Mouse (Mus musculus): ENCODE data around the gene Gm5938. TPM values are rescaled to one million over a fixed set of nuclear protein-coding genes. Genes with fewer than 3 reads are reported as not detected.

Gm5938 gene
- not detected in 2 replicates for polyA plus RNA-seq (2015; fragmentation: Nextera tagmentation; extraction: Ambion mirVana)

DNA sequence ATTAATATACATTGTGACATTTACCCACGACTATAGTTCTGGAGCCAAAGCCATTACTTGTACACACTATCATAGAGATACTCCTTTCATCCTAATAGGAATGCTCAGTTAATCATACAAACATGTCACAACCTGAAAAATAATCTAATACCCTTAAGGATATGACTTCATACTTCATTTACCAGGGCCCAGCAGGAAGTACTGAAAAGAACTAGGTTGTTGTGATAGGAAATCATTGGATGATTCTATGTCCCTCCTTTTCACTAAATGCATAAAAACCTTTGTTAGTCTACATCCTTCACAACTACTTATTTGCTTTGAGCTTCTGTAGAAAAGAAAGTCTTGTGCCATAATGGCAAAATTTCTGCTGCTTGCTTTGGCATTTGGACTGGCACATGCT, at the start of gene Gm5938:
Gene Gm5938, plus strand, starts transcription at position 301 of the 400 bp plus-strand sequence.
- no peak within 1 kb of the TSS for H3K27ac ChIP-seq (replicated peaks)
- no peak for ATAC-seq (ENCODE audit: extremely low read depth, insufficient number of reproducible peaks, low FRiP score, low TSS enrichment)
- no peaks in the 10 kb centered on the region for H3K27me3 ChIP-seq (replicated peaks)
- H3K9ac ChIP-seq = no peak within 1 kb of the TSS
- no peaks in the 10 kb centered on the region for H3K9me3 ChIP-seq
- WGBS = 62% methylated on average over 1 of the region's 1 CpGs
- H3K4me3 ChIP-seq = no peak within 1 kb of the TSS
- H3K4me1 ChIP-seq = no peaks in the 10 kb centered on the region
- no peak within 1 kb of the TSS for H3K4me2 ChIP-seq
- no peaks in the 10 kb centered on the region for H3K36me3 ChIP-seq

GRCm38 (mm10) chrX:78091274-78091673, 34.0 kb upstream of the Gm5938 start, which contains the start of gene Obp1a:
Gene Obp1a, minus strand, starts transcription at chrX:78091374.
- Histone ChIP-seq H3K9ac (no peak within 1 kb of the TSS), H3K4me1 (no peaks in the 10 kb centered on the region), H3K36me3 (no peaks in the 10 kb centered on the region), H3K4me2 (no peak within 1 kb of the TSS), H3K27ac (replicated peaks) (no peak within 1 kb of the TSS), H3K9me3 (no peaks in the 10 kb centered on the region; the same call in 1 of the 2 replicates), H3K27me3 (replicated peaks) (no peaks in the 10 kb centered on the region), H3K4me3 (no peak within 1 kb of the TSS)
- ATAC-seq (ENCODE audit: extremely low read depth, insufficient number of reproducible peaks, low FRiP score, low TSS enrichment) = no peak

Other genes starting within 250 kb of the Gm5938 start
- not detected in 2 replicates for gene 5430402E10Rik, start 200.4 kb upstream of the Gm5938 start, polyA plus RNA-seq (2015; fragmentation: Nextera tagmentation; extraction: Ambion mirVana)
- gene Obp1a, start 34.1 kb upstream of the Gm5938 start, polyA plus RNA-seq (2015; fragmentation: Nextera tagmentation; extraction: Ambion mirVana) = not detected in 2 replicates
- gene Obp1b, start 61.3 kb downstream of the Gm5938 start, polyA plus RNA-seq (2015; fragmentation: Nextera tagmentation; extraction: Ambion mirVana) = not detected in 2 replicates
- gene Gm14743, start 120.5 kb downstream of the Gm5938 start, polyA plus RNA-seq (2015; fragmentation: Nextera tagmentation; extraction: Ambion mirVana) = not detected in 2 replicates
- not detected in 2 replicates for gene 4930480E11Rik, start 244.2 kb downstream of the Gm5938 start, polyA plus RNA-seq (2015; fragmentation: Nextera tagmentation; extraction: Ambion mirVana)

Data from heart, embryonic 13.5 days (tissue).